Mouse (Mus musculus): ENCODE data around the gene Itsn1. TPM values are rescaled to one million over a fixed set of nuclear protein-coding genes. Genes with fewer than 3 reads are reported as not detected.
A peak's percentile ranks its signal among the peaks of the same experiment; 100 is the strongest.

Itsn1 gene
- total RNA-seq, 1 experiment from 2014 or later, result 39.3 TPM

- no peak for DNase-seq
Measured at GRCm38 (mm10) chr16:91954766-91955165, 225.7 kb downstream of the Itsn1 start.

- DNase-seq, result peak; percentile 66
Measured at GRCm38 (mm10) chr16:91962204-91962893, 233.3 kb downstream of the Itsn1 start.

DNA sequence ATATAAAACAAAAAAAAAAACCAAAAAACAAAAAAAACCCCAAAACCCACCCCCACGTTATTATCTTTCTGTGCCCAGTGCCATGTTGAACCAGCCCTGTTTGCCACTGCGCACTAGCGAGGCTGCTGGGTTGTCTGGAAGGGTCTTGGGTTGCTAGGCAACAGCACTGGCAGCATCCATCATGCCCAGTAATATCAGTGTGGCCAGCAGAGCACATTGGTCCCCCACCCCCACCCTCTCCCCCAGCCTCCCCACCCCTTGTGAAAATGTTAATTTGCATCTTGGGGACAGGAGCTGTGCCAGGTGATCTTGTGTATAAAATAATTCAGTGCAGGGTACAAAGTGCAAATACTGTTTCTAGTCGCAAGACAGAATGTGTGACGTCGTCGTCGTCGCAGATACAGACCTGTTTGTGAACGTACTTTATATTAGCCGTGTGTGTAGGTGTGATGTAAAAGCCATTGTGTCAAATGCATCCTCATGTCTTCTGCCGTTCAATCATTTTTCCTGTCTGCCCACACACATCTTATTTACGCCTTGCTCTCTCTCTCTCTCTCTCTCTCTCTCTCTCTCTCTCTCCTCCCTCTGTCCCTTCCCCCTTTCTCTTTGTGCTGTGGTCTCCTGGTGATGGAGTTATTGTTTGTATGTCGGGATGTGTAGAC is 233.9 kb downstream of the Itsn1 start:
- DNase-seq, result peak; percentile 43

GRCm38 (mm10) chr16:91963556-91963900 is 234.4 kb downstream of the Itsn1 start:
- DNase-seq, result no peak

GRCm38 (mm10) chr16:91964308-91965178 is 235.5 kb downstream of the Itsn1 start:
- DNase-seq, result no peak

GRCm38 (mm10) chr16:91968725-91969124 is 239.6 kb downstream of the Itsn1 start:
- DNase-seq, result no peak

DNA sequence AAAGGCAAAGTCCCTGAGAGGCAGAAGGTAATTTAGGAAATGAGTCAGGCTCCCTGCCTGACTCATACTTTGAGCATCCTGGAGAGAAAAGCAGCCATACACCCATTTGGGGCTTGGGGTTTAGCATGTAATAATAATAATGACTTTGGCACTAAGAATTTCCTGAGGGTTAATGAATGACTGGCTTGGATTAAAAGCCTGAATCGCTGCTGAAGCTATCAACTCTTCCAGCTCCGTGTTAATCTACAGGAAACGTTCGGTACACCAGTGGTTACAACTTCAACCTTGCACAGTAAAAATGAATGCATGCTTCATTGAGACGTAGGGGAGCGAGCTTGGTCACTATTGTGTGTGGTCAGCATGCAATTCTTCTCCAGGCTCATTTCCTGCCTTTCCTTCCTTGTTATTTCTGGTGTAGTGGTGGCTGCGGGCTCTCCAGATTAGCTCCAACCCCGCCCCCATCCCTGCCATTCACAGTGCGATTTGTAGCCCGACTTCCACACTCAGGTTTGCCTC is 240.5 kb downstream of the Itsn1 start:
- no peak for DNase-seq

Small RNA genes within 50 kb of the gene (microRNA-seq; reads per million reads assigned to microRNA genes)
- gene Gm27773, result 0 reads per million in 2 experiments

Other genes with a start within 250 kb of the Itsn1 start
- gene Ifnar1, start 244.0 kb upstream of the Itsn1 start, total RNA-seq (2021), result 57.5 and 70.8 TPM in 2 replicates
- 20.1 and 31.1 TPM in 2 replicates for gene Ifngr2, start 182.2 kb upstream of the Itsn1 start, total RNA-seq (2021)
- gene Tmem50b, start 131.5 kb upstream of the Itsn1 start, total RNA-seq (2021), result 57.9 and 58.3 TPM in 2 replicates
- gene Dnajc28, start 110.3 kb upstream of the Itsn1 start, total RNA-seq (2021), result 14.5 and 17.1 TPM in 2 replicates
- gene Gart, start 82.3 kb upstream of the Itsn1 start, total RNA-seq (2021), result 90.8 and 124 TPM in 2 replicates
- gene Son, start 81.8 kb upstream of the Itsn1 start, total RNA-seq (2021), result 297 and 334 TPM in 2 replicates
- gene Donson, start 40.5 kb upstream of the Itsn1 start, total RNA-seq (2021), result 8.7 and 16.7 TPM in 2 replicates
- 62.8 and 71.7 TPM in 2 replicates for gene Cryzl1, start 306 bp upstream of the Itsn1 start, total RNA-seq (2021)

Measured in adrenal gland, postnatal 25 days (tissue).